Mouse (Mus musculus) T-cell, adult 2 months (primary cell): ENCODE results near the gene Clspn.

ENCODE experiments used
- DNase-seq: peaks from one replicate; pipeline ENCODE4 v3.0.0; 2022; ENCODE audit warnings: low spot score

The Clspn gene

DNA sequence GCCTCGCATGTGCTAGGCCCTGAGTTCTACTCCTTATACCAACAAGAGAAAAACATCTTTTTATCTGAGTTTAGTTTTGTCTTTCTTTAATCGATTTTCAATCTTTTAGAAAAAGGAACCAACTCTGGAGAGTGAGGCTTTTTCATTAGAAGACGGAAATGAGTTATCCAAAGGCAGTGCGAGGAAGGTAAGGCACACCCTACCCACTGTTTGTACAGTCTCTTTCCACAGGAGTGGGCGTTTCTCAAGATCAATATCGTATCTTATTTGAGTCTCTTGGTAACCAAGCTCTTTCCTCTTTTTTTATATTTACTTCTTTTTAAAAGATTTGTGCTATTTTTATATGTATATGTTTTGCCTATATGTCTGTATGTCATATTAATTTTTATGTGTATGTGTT is 7.1 kb downstream of the Clspn start:
- no peak for DNase-seq

DNA sequence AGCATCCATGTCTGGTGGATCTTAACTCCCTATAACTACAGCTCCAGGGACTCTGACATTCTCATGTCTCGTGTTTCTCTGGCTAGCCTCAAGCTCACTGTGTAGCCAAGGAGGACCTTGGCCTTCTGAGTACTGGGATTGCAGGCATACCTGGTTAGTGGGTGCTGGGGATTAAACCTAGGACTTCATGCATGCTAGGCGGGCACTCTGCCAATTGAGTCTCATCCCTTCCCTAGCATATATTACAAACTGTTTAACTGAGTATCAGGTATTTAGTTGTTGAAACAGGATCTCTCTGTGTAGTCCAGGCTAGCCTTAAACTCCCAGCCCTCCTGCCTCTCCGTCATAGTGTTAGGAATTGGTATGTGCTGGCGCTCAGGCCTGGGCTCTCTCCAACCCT is 10.5 kb downstream of the Clspn start:
- DNase-seq = no peak

DNA sequence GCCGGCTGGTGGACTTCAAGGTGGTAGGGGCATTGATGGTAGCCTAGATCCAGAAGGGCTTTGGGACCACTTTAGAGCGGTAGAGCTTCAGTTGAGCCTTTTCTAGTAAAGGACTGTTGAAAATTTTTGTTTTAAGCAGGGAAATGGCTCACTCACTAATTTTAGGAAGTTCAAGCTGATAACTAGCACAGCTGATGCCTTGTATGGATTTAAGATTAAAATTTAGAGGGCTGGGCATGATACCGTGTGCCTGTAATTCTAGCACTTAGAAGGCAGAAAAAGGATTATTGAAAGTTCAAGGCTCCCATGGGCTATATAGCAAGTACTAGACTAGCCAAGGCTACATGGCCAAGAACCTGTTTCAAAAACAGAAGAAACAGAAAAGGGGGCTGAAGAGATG is 13.0 kb downstream of the Clspn start:
- no peak for DNase-seq

DNA sequence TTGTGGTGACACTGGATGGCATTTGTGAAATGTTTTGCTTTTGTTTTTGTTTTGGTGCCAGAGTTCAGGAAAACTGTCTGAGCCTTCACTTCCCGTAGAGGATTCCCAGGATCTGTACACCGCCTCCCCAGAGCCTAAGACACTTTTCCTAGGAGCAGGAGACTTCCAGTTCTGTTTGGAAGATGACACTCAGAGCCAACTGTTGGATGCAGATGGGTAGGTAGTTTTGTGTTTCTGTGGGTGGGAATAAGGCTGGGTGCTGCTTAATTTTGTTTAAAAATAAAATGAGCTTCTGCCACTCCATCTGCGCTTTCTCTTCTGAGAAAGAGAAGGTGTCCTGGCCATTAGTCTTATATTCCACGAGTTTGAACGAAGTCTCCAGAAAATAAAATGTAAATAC is 19.5 kb downstream of the Clspn start:
- DNase-seq = no peak

DNA sequence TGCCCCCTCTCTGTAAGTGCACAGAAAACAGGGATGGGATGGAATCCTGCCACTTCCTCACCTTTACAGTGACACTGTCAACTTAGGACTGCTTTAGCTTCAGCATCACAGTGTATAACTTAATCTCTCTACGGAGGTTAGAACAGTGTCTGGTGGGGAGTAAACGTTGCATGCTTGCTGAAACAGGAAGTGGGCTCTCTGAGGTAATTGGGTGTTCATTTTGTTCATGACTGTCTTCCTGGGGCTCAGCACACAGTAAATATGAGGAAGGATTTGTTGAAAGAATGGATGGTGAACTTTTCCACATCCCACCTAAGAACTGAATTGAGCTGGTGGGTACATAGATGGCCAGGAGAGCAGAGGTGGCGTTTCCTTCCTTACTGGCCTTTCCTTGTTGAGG is 21.2 kb downstream of the Clspn start:
- no peak for DNase-seq

DNA sequence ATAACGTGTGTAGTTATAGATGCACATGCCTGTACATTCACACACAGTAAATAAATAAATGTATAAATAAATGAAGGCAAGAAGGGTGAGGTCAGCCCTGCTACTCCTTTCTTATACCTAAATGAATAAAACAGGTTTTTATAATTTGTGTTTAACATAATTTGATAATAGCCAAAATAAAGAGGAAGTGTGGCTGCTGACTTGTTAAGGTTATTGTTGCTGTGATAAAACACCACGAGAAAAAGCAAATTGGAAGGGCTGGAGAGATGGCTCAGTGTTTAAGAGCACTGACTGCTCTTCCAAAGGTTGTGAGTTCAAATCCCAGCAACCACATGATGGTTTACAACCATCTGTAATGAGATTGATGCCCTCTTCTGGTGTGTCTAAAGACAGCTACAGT is 22.3 kb downstream of the Clspn start:
- no peak for DNase-seq

DNA sequence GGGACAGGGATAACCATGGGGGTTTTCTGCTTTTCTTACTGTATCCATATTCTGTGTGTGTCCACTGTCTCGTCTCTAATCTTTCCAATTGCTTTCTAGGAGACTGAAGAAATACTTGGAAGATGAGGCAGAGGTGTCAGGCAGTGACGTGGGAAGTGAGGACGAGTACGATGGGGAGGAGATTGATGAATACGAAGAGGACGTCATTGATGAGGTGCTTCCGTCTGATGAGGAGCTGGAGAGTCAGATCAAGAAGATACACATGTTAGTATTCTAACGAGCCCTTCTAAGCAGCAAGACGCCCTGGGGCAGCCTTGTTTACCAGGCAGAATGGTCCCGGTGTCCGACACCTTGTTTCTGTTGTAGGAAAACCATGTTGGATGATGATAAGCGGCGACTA is 29.0 kb downstream of the Clspn start:
- no peak for DNase-seq

DNA sequence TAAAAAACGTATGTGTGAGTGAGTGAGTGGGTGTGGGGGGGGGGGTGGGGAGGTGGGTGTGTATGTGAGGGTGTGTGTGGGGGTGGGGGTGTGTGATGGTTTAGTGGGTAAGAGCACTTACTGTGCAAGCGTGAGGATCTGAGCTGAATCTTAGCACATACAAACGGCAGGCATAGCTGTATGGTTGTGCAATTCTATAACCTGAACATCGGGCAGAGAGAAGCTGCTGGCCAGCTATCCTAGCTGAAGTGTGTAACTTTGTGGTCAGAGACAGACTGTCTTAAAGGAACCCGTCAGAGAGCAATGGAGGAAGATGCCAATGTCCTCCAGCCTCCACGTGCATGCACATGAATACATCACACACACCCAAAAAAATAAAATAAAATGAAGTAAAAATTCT is 35.3 kb downstream of the Clspn start:
- DNase-seq = no peak

DNA sequence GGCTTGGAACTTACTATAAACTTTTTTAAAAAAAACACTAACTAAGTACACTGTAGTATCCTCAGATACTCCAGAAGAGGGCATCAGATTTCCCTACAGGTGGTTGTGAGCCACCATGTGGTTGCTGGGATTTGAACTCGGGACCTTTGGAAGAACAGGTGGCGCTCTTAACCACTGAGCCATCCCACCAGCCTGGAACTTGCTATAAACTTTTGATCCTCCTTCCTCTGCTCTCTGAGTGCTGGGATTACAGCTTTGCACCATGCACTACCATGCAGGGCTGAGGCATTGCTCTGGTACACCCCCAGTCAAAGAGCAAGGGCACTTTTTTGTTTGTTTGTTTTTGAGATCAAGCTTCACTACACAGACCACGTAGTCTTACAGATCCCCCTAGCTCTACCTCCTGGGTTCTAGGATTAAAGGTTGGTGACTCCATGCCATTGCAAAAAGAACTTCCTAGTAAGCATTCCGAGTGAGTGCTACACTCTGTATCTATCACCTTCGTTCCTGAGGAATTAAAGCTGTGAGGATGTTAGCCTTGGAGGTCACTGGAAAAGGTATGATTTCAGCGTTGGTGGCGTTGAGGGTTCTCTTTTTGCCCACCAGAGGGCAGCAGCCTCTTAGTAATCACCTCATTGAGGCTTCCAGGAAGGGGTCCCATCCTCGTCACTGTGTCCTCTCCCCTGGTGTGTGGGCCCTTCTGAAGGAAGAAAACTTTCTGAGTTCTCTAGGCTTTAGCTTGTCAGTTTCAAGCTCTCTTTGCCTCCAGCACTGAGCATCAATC is 43.4 kb downstream of the Clspn start:
- peak; percentile 38 for DNase-seq

DNA sequence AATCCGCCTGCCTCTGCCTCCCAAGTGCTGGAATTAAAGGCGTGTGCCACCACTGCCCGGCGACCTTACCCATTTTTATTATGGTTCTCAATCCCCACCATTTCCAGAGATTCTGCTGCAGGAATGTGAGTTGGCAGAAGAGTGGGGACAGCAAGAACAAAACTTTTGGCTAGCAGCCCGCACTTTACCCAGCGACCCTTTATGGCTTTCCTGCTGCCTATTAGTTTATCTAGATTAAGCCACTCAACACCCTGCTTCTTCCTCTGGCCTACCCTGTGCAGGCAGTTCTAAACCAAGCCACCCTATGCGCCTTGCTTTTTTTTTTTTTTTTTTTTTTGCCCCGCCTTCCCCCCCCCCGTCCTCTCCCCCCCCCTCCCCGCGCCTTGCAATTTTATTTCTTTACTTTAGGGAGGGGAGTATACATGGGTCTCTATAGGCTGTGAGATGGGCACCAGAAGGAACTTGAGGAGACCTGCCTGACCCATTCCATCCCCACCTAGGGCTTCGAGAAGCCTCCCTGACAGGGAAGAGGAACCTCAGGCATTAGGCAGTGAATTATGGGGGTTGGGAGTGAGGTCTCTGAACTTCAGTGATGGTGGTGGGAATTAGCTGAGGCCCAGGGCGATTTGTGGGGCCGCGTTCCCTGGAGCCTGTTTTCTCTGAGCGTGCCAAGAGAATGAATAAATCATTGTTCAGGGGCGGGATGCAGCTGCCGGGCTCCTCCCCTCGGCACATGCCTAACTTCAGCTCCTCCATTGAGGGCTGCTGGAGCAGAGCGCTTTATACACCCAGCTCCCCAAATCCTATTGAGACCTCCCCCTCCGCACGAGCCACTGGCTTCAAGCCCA is 45.1 kb downstream of the Clspn start:
- DNase-seq = no peak

DNA sequence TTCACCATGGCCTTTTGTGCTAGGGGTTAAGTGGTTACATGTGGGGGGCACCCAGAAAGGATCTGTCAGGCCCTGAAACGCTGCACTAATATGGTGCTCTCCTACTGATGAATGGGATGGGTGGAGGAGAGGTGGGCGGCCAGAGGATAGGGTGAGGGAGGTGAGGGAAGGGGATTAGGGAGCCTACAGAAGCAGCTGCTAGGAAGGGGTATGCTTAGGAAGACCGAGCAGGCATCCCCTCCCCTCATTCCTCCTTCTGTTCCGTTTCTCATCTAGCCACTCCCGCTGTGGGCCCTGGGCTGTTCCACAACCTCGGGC is 45.7 kb downstream of the Clspn start:
- DNase-seq = no peak

DNA sequence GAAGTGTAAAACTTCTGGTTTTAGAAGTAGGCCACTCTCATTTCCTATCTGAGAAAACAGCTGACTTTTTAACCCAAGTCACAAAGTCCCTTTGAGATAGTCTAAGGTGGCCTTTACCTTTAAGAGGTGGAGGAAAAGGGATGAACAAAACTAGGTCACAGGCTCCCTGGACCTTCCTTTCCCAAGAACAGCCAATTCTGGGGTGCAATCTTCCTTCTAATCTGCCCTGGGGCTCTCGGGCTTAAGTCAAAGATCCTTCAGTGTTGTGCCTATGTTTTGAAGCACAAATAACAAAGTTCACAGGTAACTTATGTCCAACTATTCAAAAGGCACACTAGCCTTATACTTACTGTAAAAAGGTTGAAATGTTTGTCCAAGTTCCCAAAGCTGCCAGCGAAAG is 47.4 kb downstream of the Clspn start:
- no peak for DNase-seq

DNA sequence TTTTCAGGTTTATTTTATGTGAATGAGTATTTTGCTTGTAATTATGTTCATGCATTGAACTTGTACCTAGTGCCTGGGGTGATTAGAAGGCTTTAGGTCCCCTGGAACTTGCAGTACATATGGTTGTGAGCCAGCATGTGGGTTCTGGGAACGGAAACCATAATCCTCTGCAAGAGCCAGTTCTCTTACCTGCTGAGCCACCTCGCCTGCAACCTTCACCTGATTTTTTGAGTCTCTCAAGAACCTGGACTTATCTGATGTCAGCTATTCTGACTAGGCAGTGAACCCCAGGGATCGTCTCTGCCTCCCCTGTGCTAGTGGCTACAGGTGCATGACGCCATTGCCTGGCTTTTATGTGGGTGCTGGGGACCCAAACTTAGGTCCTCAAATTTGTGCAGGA is 49.0 kb downstream of the Clspn start:
- DNase-seq = no peak

DNA sequence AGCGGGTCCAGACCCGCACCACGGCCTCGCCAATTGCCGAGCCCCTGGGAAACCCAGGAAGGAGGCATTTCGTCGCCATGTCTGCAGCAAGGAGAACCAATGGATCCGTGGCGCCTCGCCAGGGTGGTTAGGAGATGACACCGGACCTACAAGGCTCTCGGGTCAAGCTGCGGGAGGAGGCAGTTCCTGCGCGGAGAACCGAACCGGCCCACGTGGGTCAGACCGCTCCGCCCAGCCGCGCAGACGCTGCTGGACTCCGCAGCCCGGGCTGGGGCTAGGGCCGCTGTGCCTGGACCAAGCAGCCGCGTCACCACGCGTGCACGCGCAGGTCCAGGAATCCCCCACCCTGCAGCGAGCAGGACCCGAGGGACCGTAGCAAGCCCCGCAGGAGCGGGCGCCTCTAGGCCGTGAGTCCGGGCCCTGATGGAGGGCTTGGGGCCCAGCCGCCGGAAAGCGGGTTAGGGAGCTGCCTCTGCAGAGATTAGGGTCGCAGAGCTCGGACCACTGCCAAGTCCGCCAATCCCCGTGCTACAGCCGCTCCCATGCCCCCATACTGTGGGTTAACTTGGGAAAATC is 53.0 kb downstream of the Clspn start, which contains the start of gene 5730409E04Rik:
Gene 5730409E04Rik (plus strand): TSS at position 213 of the 576 bp plus-strand sequence.
- DNase-seq = peak; percentile 7

DNA sequence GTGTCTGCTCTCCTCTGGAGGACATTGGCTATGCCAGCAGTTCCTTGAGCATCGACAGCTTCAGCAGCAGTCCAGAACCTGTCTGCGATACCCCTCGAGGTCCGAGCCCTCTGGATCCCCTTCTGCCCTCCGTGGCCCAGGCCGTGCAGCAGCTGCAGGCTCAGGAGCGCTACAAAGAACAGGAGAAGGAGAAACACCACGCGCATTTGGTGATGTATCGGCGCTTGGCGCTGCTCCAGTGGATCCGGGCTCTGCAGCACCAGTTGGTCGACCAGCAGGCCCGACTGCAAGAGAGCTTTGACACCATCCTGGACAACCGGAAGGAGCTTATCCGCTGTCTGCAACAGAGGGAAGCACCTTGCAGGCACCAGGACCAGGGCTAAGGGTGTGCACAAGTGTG is 55.3 kb downstream of the Clspn start:
- DNase-seq = no peak

DNA sequence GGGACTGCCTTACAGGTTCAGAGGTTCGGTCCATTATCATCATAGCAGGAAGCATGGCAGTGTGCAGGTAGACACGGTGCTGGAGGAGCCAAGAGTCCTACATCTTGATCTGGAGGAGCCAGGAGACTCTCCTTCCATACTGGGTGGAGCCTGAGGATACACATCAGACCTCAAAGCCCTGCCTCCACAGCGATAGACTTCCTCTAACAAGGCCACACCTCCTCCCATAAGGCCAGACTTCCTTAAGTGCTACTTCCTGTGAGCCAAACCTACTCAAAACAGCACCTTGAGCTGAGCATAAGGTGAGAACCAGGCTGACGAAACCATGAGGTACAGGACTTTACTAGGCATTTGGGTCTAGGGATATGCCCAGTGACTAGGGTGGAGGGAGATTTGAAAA is 59.6 kb downstream of the Clspn start:
- no peak for DNase-seq

DNA sequence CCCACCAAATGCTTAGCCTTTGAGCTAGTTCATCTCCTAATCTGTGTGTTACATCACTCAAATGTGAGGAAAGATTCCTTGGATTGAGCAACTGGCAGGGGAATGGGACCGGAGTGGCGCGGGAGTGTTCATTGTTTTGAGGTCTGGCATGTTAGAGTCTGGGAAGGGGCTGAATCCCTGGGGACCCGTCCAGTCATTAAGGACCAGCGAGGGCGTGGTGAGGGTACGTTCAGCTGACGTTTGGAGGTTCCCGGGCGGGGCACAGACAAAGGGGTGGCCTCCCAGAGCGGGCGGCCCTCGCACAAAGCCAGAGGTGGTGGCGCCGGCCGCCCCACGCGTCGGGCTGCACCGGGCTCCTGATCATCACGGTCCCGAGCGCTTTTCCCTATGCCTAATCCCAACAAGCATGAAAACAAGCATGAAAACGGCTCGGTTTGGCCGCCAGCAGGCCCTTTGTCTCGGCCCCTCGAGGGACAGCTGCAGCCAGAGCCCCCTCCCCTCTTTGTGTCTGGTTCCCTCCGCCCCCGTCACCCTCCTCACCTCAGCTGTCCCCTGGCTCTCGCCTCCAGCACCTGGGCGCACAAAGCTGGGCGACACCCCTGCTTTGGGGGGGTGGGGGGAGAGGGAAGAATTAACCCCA is 63.1 kb downstream of the Clspn start:
- DNase-seq = no peak

DNA sequence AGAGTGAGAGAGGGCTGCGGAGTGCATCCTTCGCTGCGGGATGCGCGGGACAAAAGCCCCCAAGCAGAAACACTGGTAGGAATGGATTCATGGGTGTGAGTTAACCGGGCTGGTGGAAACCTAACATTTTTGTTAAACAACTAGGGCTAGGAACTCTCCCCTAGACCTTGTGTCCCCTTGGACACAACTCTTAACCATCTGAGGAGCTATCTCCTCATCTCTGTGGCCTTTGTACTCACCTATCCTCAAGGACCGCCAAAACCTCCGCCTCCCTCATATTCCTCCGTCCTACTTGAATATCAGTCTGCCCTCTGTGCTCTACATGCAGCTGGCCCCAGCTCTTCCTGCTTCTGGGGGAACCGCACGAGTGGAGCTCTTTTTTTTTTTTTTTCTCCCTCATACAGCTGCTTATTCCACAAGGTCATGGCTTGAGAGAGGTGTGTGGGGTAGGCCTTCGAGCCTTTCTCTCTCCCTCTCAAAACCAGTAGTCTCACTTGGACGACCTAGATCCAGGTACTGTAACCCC is 63.7 kb downstream of the Clspn start:
- no peak for DNase-seq

DNA sequence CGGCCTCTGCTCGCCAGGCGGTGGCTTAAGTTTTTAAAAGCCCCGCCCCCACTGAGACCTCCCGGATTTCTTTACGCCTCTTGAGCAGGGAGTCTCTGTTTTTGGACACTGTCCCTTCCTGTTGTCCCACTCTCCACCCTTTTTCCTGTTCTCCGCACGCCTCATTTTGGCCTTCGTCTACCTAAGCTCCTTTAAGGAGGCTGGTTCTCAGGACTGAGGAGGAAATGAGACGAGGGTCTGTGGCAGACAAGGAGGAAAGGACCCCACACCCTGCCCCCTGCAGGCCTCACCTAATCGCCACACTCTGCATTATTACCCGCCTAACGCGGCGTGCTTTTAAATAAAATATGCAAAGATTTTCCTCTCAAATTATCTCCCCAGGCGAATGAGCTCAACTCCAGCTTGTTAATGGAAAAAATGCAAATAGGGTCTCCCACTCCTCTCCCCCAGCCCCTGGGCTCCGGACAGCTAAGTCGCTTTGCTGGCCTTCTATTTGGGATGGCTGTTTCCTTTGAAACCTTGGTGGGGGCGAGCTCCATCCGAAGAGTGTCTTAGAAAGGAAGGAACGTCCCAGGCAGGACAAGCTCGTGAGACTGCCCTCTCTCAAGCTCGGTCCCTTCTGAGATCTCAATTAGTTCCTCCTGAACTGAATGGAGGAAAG is 70.4 kb downstream of the Clspn start:
- no peak for DNase-seq

DNA sequence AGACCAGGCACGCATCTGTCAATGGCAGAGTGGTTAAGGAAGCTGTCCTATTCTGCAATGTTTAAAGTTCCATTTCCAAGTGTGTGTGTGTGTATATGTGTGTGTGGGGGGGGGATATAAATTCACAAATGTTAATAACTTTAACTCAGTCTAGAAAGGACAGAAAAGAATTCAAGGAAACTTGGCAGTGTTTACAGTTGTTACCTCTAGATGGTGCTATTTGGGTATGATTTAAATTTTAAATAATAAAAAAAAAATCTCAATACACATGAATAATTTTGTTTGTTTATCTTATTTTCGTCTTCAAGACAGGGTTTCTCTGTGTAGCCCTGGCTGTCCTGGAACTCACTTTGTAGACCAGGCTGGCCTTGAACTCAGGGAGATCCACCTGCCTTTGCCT is 75.2 kb downstream of the Clspn start:
- no peak for DNase-seq

DNA sequence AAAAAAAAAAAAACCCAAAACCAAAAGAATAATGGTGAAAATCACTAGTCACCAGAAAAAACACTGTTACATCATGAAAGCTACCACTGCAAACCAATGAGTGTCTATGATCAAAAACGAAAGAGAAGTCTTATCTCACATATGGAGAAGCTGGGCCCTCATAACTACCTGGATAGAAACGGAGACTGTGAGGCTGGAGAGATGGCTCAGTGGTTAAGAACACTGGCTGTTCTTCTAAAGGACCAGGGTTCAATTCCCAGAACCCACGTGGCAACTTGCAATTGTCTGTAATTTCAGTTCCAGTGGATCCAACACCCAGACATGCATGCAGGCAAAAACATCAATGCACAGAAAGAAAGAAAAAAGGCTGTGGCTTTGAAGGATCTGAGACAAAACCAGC is 75.9 kb downstream of the Clspn start:
- DNase-seq = no peak

DNA sequence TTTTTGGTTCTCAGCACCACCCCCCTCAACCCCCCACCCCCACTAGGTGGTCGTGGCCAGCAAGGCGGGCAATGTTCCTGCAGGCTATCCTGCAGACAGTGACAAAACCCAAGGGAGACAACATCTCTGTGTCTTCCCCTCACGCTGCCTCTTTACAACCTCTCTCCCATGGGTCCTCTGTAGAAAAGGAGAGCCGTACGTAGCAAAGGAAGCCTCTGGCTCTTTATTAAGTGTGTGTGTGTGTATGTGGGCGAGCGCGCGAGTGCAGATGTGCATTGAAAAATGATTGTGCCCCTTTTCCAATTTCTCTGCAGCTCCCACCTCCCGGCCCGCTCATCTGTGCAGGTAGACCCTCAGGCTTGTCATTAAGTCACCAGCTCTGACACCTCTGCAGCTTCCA is 79.6 kb downstream of the Clspn start:
- no peak for DNase-seq
